Mouse (Mus musculus) heart, embryonic 14.5 days (tissue): ENCODE data around the gene Cobl. TPM values are rescaled to one million over a fixed set of nuclear protein-coding genes. Genes with fewer than 3 reads are reported as not detected.

ENCODE experiments used
- ATAC-seq: fragments of 200-750 bp; cut with Nextera tagmentation; 2 replicates; pipeline ENCODE4 v1.8.0; 2017; ENCODE audit warnings: low read depth, moderate TSS enrichment; ENCODE audit not compliant: insufficient number of reproducible peaks, insufficient read depth, low FRiP score
- H3K27ac ChIP-seq, 2 experiments: fragments of 200-500 bp in 1 of 2; fragments of 300-500 bp in 1 of 2; sonication (generic) in 1 of 2; replicated peaks in 1 of 2; 2 replicates each; pipeline ENCODE4 v1.5.1; 2012 to 2014; ENCODE audit warnings: low read depth in 2 of 2, low read length in 2 of 2, control low read depth in 1 of 2, mild to moderate bottlenecking in 1 of 2, mixed read lengths in 1 of 2; ENCODE audit not compliant: control insufficient read depth in 1 of 2, insufficient read depth in 1 of 2
- H3K27me3 ChIP-seq: fragments of 300-500 bp; sonication (generic); 2 replicates; pipeline ENCODE4 v1.6.1; 2014; ENCODE audit warnings: mild to moderate bottlenecking, low read length, control low read depth; ENCODE audit not compliant: control insufficient read depth, insufficient read depth
- H3K36me3 ChIP-seq: fragments of 300-500 bp; sonication (generic); 2 replicates; pipeline ENCODE4 v1.6.1; 2014; ENCODE audit warnings: mild to moderate bottlenecking, control low read depth, low read length, mixed read lengths; ENCODE audit not compliant: control insufficient read depth, insufficient read depth
- H3K4me1 ChIP-seq, 2 experiments: fragments of 200-500 bp in 1 of 2; fragments of 300-500 bp in 1 of 2; sonication (generic) in 1 of 2; 2 replicates each; pipeline ENCODE4 v1.6.1; 2012 to 2014; ENCODE audit warnings: low read length in 2 of 2, control low read depth in 1 of 2, mixed read lengths in 1 of 2; ENCODE audit not compliant: control insufficient read depth in 2 of 2, insufficient read depth in 2 of 2
- H3K4me2 ChIP-seq: fragments of 300-500 bp; sonication (generic); 2 replicates; pipeline ENCODE4 v1.6.1; 2014; ENCODE audit warnings: mild to moderate bottlenecking, low read length
- H3K4me3 ChIP-seq, 2 experiments: fragments of 200-500 bp in 1 of 2; fragments of 300-500 bp in 1 of 2; sonication (generic) in 1 of 2; 2 replicates each; pipeline ENCODE4 v1.5.1; 2012 to 2014; ENCODE audit warnings: low read length in 2 of 2, mild to moderate bottlenecking in 2 of 2, control low read depth in 1 of 2, low read depth in 1 of 2, moderate library complexity in 1 of 2; ENCODE audit not compliant: control insufficient read depth in 1 of 2, insufficient read depth in 1 of 2
- H3K9ac ChIP-seq: fragments of 300-500 bp; sonication (generic); 2 replicates; pipeline ENCODE4 v1.6.1; 2014; ENCODE audit warnings: mild to moderate bottlenecking, low read length
- H3K9me3 ChIP-seq: fragments of 300-500 bp; sonication (generic); 2 replicates; pipeline ENCODE4 v1.6.1; 2016; ENCODE audit warnings: low read length, control low read depth; ENCODE audit not compliant: control insufficient read depth
- WGBS: fragments of 180-500 bp; shearing (Covaris S2); extraction: QIAGEN DNeasy Blood & Tissue Kit; methylation state at CpG from one replicate; pipeline ENCODE4 v1.1.7; 2014; 5-methylcytosine and 5-hydroxymethylcytosine counted together
- polyA plus RNA-seq: library from polyadenylated mRNA; unstranded; fragments of >200 nt; fragmentation: Nextera tagmentation; extraction: Ambion mirVana; gene quantifications from 2 replicates; pipeline ENCODE4 v1.2.1, GENCODE M21; 2014

Gene Cobl
- polyA plus RNA-seq, 1 experiment from 2014 or later: 46.4 TPM

DNA sequence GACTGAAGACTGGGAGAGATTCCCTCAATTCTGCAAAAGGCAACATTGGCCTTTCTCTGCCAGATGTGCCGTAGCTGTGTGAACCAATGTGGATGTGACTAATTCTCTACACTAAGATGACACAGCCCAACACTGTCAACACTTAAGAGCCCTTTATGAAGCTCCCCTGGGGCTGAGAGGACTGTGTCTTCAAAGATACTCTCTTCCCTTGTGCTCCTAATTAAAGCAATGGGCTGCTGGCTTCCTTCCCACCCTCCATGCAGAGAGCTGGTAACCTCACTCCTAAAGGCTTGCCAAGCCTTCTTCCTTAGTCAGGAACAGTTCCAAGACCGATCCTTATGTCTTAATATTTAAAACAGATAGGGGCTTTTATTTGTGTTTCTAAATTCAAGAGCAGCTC lies 79.9 kb downstream of the Cobl start:
- WGBS: 61% methylated on average over 2 of the region's 2 CpGs
- peaks cover 3 to 16% of the 10 kb centered on the region in 2 experiments; a peak in 1 of 4 replicates for H3K4me1 ChIP-seq
- H3K9me3 ChIP-seq: no peaks in the 10 kb centered on the region
- no peak for ATAC-seq
- H3K36me3 ChIP-seq: no peaks in the 10 kb centered on the region
- H3K4me3 ChIP-seq: no peak overlapping the region
- no peak overlapping the region for H3K4me2 ChIP-seq
- no peaks in the 10 kb centered on the region for H3K27me3 ChIP-seq
- H3K27ac ChIP-seq: no peak overlapping the region
- H3K9ac ChIP-seq: no peak overlapping the region

DNA sequence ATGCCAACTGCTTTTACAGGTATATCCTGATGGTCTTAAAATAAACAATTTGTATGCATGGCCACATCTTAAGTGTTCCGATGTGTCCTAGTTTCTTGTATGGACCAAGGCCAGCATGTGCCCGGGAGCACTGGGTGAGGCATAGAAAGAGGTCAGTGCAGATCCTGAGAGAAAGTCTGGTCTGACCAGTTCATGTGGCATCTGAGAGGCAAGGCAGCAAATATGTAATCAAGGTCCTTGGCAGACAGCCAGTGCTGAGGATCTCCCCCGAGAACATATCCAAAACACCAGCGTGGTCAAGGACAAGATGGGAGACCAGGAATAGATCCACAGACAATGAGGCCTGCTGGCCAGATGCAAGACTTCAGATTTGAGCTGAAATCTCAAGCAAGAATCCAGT lies 81.8 kb downstream of the Cobl start:
- ATAC-seq: no peak
- Histone ChIP-seq H3K4me3 (no peak overlapping the region), H3K9ac (no peak overlapping the region), H3K4me1 (peaks cover 3 to 16% of the 10 kb centered on the region in 2 experiments; a peak in 1 of 4 replicates), H3K4me2 (no peak overlapping the region), H3K27me3 (no peaks in the 10 kb centered on the region), H3K9me3 (no peaks in the 10 kb centered on the region), H3K36me3 (no peaks in the 10 kb centered on the region), H3K27ac (no peak overlapping the region)
- 32% methylated on average over 4 of the region's 4 CpGs for WGBS

DNA sequence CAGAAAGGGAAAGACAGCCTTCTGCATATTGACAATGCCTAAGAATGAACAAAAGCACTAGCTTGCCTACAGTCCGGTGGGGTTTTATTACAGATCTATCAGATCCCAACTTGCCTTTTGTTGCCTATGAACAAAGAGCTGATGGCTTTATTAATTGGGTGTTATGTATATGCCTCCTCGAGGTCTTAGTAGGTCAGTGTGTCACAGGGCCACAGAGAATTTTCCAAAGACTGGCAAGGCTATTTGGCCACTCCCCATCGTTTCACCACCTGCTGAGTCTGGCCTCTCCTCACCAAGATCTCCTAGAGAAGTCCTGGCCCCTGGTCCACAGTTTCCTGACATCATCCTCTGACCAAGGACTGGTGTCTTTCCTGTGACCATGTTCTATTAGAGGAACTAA lies 83.7 kb downstream of the Cobl start:
- H3K4me1 ChIP-seq: peaks cover 3 to 16% of the 10 kb centered on the region in 2 experiments; a peak in 1 of 4 replicates
- 73% methylated on average over 3 of the region's 3 CpGs for WGBS

DNA sequence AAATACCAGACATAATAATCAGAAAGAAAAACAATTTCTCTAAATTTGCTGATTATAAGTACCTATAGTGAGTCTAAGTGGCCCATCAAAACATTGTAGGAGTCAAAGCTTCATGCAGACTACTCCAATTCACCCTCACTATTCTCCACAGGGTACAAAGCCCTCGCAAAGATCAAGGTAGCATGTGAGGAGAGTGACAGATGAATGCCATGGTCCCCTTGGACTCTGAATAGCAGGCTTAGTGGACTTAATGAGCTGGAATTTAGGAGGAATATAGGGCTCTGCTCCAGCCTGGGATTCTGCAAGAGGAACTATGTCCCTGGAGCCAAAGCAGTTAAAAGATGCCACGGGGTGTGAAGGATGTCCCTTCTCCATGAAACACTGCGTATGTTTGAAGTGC lies 88.1 kb downstream of the Cobl start:
- 75% methylated on average over 3 of the region's 3 CpGs for WGBS
- H3K36me3 ChIP-seq: no peaks in the 10 kb centered on the region
- H3K27ac ChIP-seq: no peak overlapping the region
- H3K9me3 ChIP-seq: no peaks in the 10 kb centered on the region
- H3K9ac ChIP-seq: no peak overlapping the region
- H3K4me2 ChIP-seq: no peak overlapping the region
- peaks cover 0 to 7% of the 10 kb centered on the region in 2 experiments; a peak in 1 of 4 replicates for H3K4me1 ChIP-seq
- ATAC-seq: no peak
- no peak overlapping the region for H3K4me3 ChIP-seq
- no peaks in the 10 kb centered on the region for H3K27me3 ChIP-seq

More for the DNA sequence above, 83.7 kb downstream of the Cobl start:
- Histone ChIP-seq H3K9me3 (no peaks in the 10 kb centered on the region), H3K4me2 (no peak overlapping the region), H3K4me3 (no peak overlapping the region), H3K9ac (no peak overlapping the region), H3K36me3 (no peaks in the 10 kb centered on the region), H3K27me3 (no peaks in the 10 kb centered on the region), H3K27ac (no peak overlapping the region)
- no peak for ATAC-seq

DNA sequence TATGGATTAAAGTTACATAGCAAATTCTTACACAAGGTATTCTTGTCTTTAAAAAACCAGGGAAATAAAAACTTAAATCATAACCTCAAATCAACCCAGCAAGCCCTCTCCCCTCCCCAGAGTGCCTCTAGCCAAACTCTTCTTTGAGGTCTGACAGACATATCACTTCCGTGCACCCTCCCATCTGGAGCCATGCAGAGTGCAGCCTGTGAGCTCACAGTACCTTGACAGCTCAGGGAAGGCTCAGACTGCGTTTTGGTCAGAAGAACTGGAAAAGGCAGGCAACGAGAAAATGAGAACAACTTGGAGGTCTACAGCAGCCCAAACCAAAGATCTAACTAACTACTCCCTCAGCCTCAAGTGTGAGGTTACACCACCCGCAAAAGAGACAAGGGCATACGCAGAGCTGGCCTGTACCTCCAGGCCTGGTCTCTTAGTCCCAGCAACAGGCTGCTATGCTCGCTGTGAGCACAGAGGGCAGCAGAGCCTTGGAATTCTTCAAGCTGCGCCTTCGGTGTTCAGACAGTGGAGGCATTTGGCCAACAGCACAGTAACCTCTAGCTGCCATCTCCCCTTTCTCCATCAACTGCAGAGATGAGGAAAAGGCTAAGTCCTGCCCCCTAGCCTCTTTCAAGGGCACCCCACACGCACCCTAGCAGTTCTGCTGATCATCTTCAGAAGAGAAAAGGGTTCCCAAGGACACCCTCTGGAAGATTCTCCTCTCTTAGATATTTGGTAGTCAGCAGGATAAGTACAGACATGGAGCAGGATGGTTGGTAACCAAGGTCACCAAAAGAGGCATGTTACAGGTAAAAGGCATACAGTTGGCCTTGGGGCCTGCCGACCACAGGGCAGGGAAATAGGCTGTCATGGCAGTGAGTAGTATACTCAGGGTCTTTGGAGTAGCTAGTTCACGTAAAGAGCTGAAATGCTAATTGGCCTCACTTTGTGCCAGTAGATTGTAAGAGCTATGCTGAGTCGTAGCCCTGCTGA lies 91.4 kb downstream of the Cobl start:
- H3K9ac ChIP-seq: no peak overlapping the region

DNA sequence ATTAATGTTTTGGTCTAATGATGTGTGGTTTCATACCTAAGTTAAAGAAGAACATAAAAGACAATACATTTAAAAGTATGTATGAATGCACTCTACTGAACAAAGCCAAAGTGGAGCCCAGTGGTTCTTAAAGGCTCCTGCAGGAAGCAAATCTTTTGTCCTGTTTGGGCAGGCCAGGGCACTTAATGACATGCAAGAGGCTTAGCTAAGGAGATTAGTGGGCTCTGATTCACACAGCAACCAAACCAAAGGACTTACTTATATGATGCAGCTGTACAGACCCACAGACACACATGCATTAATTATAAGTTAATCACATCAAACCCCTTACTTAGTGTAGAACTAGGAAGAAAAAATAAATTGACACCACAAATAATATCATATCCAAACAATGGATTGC lies 93.8 kb downstream of the Cobl start:
- no peak for ATAC-seq
- peaks cover 0 to 3% of the 10 kb centered on the region in 2 experiments; a peak in 1 of 4 replicates for H3K4me1 ChIP-seq
- H3K9ac ChIP-seq: no peak overlapping the region

More for the DNA sequence above, 91.4 kb downstream of the Cobl start:
- Histone ChIP-seq H3K4me2 (no peak overlapping the region), H3K9me3 (no peaks in the 10 kb centered on the region), H3K4me3 (no peak overlapping the region), H3K27me3 (no peaks in the 10 kb centered on the region), H3K27ac (no peak overlapping the region), H3K36me3 (no peaks in the 10 kb centered on the region), H3K4me1 (peaks cover 0 to 3% of the 10 kb centered on the region in 2 experiments; a peak in 1 of 4 replicates)
- WGBS: 27% methylated on average over 12 of the region's 12 CpGs
- ATAC-seq: peak; percentile 80

DNA sequence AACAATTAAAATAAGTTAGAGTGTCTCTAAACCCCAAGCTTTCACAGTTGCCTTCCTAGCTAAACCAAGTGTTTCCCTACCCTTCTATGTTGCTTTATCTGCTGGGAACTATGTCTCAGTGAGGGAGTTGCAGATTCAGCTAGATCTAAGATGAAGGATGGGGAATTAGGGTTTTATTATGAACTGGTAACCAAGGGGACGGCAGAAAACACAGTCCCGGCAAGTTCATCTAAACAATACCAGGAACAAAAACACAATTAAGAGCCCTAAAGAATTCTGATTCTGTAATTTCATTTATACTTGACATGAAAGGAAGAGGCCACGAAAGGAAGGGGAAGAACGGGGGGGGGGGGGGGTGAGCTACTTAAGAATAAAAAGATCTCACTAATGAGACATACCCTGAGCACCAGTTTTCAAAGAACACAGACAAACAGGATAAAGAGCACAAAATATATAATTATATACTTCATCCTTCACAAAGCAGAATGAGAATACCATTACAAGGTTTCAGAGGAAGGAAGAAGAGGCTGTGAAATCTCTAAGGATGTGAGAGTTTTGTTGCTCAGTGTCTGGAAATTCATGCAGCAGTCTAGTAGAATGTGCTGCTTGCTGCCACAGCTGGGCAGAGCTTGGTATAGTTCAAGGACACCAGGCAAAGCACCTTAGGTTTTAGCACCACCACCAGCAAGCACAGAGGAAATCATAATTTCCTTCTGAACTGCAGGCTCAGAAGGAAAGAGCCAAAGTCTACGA lies 97.2 kb downstream of the Cobl start:
- no peaks in the 10 kb centered on the region for H3K27me3 ChIP-seq
- H3K9me3 ChIP-seq: no peaks in the 10 kb centered on the region
- H3K27ac ChIP-seq: no peak overlapping the region
- WGBS: 69% methylated on average over 5 of the region's 5 CpGs
- no peak for ATAC-seq
- H3K4me3 ChIP-seq: no peak overlapping the region
- H3K4me1 ChIP-seq: no peaks in the 10 kb centered on the region
- H3K4me2 ChIP-seq: no peak overlapping the region
- no peak overlapping the region for H3K9ac ChIP-seq
- no peaks in the 10 kb centered on the region for H3K36me3 ChIP-seq

More for the DNA sequence above, 93.8 kb downstream of the Cobl start:
- H3K4me3 ChIP-seq: no peak overlapping the region
- H3K9me3 ChIP-seq: no peaks in the 10 kb centered on the region
- H3K27me3 ChIP-seq: no peaks in the 10 kb centered on the region
- H3K27ac ChIP-seq: no peak overlapping the region
- H3K36me3 ChIP-seq: no peaks in the 10 kb centered on the region
- H3K4me2 ChIP-seq: no peak overlapping the region
